Mouse (Mus musculus) ES-Bruce4 (cell line): ENCODE data around the gene Prune1. TPM values are rescaled to one million over a fixed set of nuclear protein-coding genes. Genes with fewer than 3 reads are reported as not detected.

Experiments
- H3K27ac ChIP-seq: 2 replicates; pipeline ENCODE4 v1.5.1; 2012; ENCODE audit warnings: low read length, inconsistent platforms; ENCODE audit not compliant: insufficient read depth
- H3K27me3 ChIP-seq: 2 replicates; pipeline ENCODE4 v1.6.1; 2012; ENCODE audit warnings: mild to moderate bottlenecking, low read length, inconsistent platforms; ENCODE audit not compliant: control insufficient read depth, poor library complexity, insufficient read depth, severe bottlenecking
- H3K36me3 ChIP-seq: 2 replicates; pipeline ENCODE4 v1.6.1; 2012; ENCODE audit warnings: inconsistent platforms, mild to moderate bottlenecking, low read length, moderate library complexity; ENCODE audit not compliant: control insufficient read depth, poor library complexity, insufficient read depth, severe bottlenecking
- H3K4me1 ChIP-seq: one replicate; pipeline ENCODE4 v1.8.1; 2011; ENCODE audit warnings: low read length; ENCODE audit not compliant: control insufficient read depth, insufficient read depth
- H3K4me3 ChIP-seq: 2 replicates; pipeline ENCODE4 v1.5.1; 2011; ENCODE audit warnings: low read depth, mild to moderate bottlenecking, low read length
- H3K9ac ChIP-seq: 2 replicates; pipeline ENCODE4 v1.6.1; 2012; ENCODE audit warnings: low read depth, mild to moderate bottlenecking, inconsistent platforms; ENCODE audit not compliant: poor library complexity, severe bottlenecking
- H3K9me3 ChIP-seq: replicated peaks from 2 replicates; pipeline ENCODE4 v1.6.1; 2012; ENCODE audit warnings: mild to moderate bottlenecking, low read length, inconsistent platforms; ENCODE audit not compliant: control insufficient read depth, poor library complexity, insufficient read depth, severe bottlenecking
- CTCF ChIP-seq: IDR thresholded peaks from one replicate; pipeline ENCODE4 v1.8.1; 2011; ENCODE audit warnings: low read depth, low read length
- EP300 ChIP-seq: IDR thresholded peaks from 2 replicates; pipeline ENCODE4 v1.6.1; 2011; ENCODE audit warnings: low read depth, low read length; ENCODE audit not compliant: insufficient read depth
- POLR2A ChIP-seq: IDR thresholded peaks from one replicate; pipeline ENCODE4 v1.8.1; 2011; ENCODE audit warnings: low read length; ENCODE audit not compliant: insufficient read depth
- polyA plus RNA-seq: library from polyadenylated mRNA; stranded (reverse); fragments of >200 nt; gene quantifications from 2 replicates; pipeline ENCODE4 v1.2.4, GENCODE M21; 2011; ENCODE audit warnings: low read depth; ENCODE audit not compliant: missing spikeins, insufficient read depth, insufficient read length

Gene Prune1
- polyA plus RNA-seq, 1 experiment = 43.9 TPM

DNA sequence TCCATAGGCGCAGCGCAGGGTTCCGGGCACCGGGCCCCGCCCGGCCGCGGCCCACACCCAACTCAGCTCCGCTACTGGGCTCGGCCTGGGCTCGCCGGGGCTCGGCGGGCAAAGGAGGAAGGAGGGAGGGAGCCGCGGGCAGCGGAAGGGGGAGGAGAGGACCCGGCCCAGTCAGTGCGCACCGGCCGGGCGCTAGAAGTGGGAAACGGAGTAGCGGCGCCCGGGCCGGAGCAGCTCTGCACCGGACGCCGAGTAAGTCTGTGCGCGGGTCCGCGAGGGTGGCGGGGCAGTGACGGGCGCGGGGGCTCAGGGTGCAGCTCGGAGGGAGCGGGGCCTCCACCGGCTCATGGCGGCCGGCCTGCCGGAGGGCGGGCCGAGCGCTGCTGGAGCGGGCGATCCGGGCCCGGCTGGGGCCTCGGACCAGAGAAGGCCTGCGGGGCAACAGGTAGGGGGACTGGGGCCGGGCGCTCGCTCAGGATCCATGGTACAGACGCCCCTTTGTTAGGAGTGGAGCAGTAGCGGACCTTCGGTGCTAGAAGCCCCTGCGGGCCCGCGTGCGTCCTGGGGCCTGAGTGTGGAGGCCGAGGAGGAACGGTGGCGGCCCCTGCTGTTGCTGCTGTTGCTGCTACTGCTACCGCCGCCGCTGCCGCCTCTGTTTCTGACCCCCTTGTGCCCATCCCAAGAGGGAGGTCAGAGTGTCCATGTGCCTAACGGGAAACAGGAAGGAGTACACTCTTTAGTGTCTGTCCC lies 33.4 kb upstream of the Prune1 start:
- peak overlapping the region; percentile 22 for H3K27ac ChIP-seq
- TF ChIP-seq CTCF = no peak
- TF ChIP-seq POLR2A = no peak
- no peak for TF ChIP-seq EP300
- peak overlapping the region; percentile 84 for H3K4me3 ChIP-seq
- H3K27me3 ChIP-seq = no peaks in the 10 kb centered on the region
- peaks cover 2% of the 10 kb centered on the region; the same call in 1 of the 2 replicates for H3K36me3 ChIP-seq
- H3K9ac ChIP-seq = peak overlapping the region; percentile 94
- no peaks in the 10 kb centered on the region for H3K4me1 ChIP-seq
- no peaks in the 10 kb centered on the region for H3K9me3 ChIP-seq

DNA sequence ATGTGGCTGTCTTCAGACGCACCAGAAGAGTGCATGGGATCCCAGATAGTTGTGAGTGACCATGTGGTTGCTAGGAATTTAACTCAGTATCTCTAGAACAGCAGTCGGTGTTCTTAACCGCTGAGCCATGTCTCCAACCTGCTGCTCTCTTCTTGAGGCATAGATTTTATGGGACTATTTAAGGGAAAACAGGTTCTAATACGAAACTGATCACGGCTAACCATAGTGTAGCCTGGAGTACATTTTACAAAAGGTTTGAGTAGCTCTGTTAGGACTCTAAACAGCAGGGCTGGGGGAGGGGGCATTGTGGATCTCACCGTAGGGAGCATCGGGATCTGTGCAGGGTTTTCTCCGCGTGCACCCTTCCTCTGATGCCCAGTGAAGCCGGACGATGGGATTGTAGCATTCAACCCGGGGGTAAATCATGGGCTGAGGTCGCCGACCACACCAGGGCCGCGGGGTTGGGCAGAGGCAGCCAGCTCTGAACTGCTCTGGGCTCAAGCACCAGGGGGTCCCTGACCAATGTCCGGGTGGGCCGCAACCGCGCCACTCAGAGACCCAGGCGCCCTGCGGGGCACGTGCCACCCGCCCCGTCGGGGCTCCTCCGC lies 32.7 kb upstream of the Prune1 start, which contains the start of gene Cers2:
Gene Cers2 (plus strand): TSS at position 306 of the 608 bp plus-strand sequence.
- H3K9me3 ChIP-seq = no peaks in the 10 kb centered on the region
- peak within 1 kb of the TSS; percentile 94 for H3K9ac ChIP-seq
- H3K4me3 ChIP-seq = peak within 1 kb of the TSS; percentile 84
- H3K27ac ChIP-seq = peak within 1 kb of the TSS; percentile 29
- TF ChIP-seq POLR2A = no peak
- no peak for TF ChIP-seq CTCF
- TF ChIP-seq EP300 = no peak
- no peaks in the 10 kb centered on the region for H3K36me3 ChIP-seq
- no peaks in the 10 kb centered on the region for H3K27me3 ChIP-seq
- no peaks in the 10 kb centered on the region for H3K4me1 ChIP-seq

DNA sequence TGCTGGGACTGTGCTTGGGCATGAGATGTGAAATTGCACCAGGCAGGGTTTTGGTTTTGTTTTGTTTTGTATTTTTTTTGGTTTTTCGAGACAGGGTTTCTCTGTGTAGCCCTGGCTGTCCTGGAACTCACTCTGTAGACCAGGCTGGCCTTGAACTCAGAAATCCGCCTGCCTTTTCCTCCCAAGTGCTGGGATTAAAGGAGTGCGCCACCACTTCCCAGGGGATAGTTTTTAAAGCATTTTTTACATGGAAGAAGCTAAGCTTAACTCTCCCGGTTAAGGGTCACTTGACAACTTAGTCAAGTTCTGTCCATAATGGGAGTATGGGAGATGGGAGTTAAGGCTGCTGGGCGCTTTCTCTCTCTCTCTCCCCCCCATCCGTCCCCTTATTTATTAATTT lies 32.2 kb upstream of the Prune1 start:
- H3K9ac ChIP-seq = peak overlapping the region; percentile 94
- H3K27ac ChIP-seq = no peak overlapping the region
- TF ChIP-seq CTCF = no peak
- no peak for TF ChIP-seq POLR2A
- no peak for TF ChIP-seq EP300
- H3K4me1 ChIP-seq = no peaks in the 10 kb centered on the region
- no peaks in the 10 kb centered on the region for H3K9me3 ChIP-seq
- no peaks in the 10 kb centered on the region for H3K27me3 ChIP-seq
- no peaks in the 10 kb centered on the region for H3K36me3 ChIP-seq
- H3K4me3 ChIP-seq = 0 out of 2 replicates have a peak overlapping the region, but pooled peaks have one; percentile 84

DNA sequence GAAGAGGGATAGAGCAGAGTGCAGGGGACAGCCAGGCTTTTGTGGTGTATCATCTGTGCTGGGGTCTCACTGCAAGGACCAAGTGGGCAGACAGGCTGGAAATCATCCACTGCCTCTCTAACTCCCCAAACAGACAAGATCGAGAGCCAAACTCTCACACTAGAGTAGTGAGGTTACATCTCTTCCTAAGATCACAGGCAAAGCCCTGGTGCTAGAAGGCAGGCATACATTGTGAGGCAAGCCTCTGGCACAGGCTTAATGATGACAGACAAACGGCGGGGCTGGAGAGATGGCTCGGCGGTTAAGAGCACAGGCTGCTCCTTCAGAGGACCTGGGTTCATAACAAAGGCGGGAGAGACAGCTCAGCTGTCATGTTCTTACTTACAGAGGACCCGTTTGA lies 31.6 kb upstream of the Prune1 start:
- H3K27me3 ChIP-seq = no peaks in the 10 kb centered on the region
- no peak for TF ChIP-seq EP300
- no peak for TF ChIP-seq CTCF
- H3K9ac ChIP-seq = 0 out of 2 replicates have a peak overlapping the region, but pooled peaks have one; percentile 6
- no peak overlapping the region for H3K27ac ChIP-seq
- H3K4me1 ChIP-seq = no peaks in the 10 kb centered on the region
- H3K4me3 ChIP-seq = no peak overlapping the region
- H3K9me3 ChIP-seq = no peaks in the 10 kb centered on the region
- no peaks in the 10 kb centered on the region for H3K36me3 ChIP-seq

DNA sequence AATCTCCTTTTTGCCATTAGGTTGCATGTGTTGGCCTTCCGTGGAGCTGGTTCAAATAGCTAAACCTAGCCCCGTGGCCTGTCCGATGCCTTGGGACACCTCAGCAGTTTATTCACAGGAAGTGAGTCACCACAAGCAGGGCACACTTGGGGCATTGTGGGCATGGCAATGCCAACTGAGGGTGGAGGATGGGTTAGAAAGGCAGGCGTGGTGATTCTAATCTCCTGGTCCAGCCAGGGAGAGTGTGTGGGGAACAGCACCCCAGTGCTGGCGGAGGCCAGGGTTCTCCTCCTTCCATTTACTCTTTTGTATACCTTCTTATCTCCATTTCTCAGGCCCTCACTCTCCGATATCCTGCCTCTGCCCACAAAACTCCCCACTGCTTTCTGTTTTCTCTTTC lies 30.7 kb upstream of the Prune1 start:
- Histone ChIP-seq H3K27ac (no peak overlapping the region), H3K36me3 (no peaks in the 10 kb centered on the region), H3K4me1 (no peaks in the 10 kb centered on the region), H3K9ac (no peak overlapping the region), H3K9me3 (no peaks in the 10 kb centered on the region), H3K27me3 (no peaks in the 10 kb centered on the region), H3K4me3 (no peak overlapping the region)
- no peak for TF ChIP-seq EP300
- TF ChIP-seq POLR2A = no peak
- TF ChIP-seq CTCF = no peak
